Mouse (Mus musculus) liver, adult 2 months (tissue): ENCODE data around the gene Atp13a1.

ENCODE experiments used
- CTCF ChIP-seq: fragments of 200-500 bp; IDR thresholded peaks from 2 replicates; pipeline ENCODE4 v1.5.1; 2011; ENCODE audit warnings: low read depth, low read length, control low read depth
- POLR2A ChIP-seq: fragments of 200-500 bp; IDR thresholded peaks from 2 replicates; pipeline ENCODE4 v1.6.1; 2011; ENCODE audit warnings: low read length, control low read depth; ENCODE audit not compliant: insufficient read depth; ENCODE audit errors: extremely low read depth

- TF ChIP-seq CTCF (no peak), POLR2A (0 out of 2 replicates have a peak, but pooled peaks have one; percentile 77)
Measured at GRCm38 (mm10) chr8:69774503-69775148, 16.3 kb upstream of the Atp13a1 start, which contains the start of gene Gm20422.
